Mouse (Mus musculus) megakaryocyte, adult 5-6 weeks (primary cell): ENCODE measurements around the gene Hs3st5. TPM values are rescaled to one million over a fixed set of nuclear protein-coding genes. Genes with fewer than 3 reads are reported as not detected.

ENCODE experiments used
- ATAC-seq: 2 replicates; pipeline ENCODE4 v1.8.0; 2016; ENCODE audit warnings: mild to moderate bottlenecking, inconsistent platforms; ENCODE audit not compliant: poor library complexity, severe bottlenecking
- total RNA-seq, 2 experiments: library from RNA; stranded (forward) in 1 of 2; stranded (reverse) in 1 of 2; fragments of 153-499, 151-499 nt in 1 of 2; fragments of 221-1000, 200-1000 nt in 1 of 2; gene quantifications; 2 replicates each; pipeline versions ENCODE4 v1.2.3 to v1.2.4; 2015 to 2017

Gene Hs3st5
- total RNA-seq, 2 experiments from 2014 or later = not detected

GRCm38 (mm10) chr10:36791771-36792170 lies 285.2 kb downstream of the Hs3st5 start:
- no peak for ATAC-seq

- no peak for ATAC-seq
Measured at GRCm38 (mm10) chr10:36795311-36795710, 288.7 kb downstream of the Hs3st5 start.

- no peak for ATAC-seq
Measured at GRCm38 (mm10) chr10:36800925-36801482, 294.4 kb downstream of the Hs3st5 start.

GRCm38 (mm10) chr10:36803705-36804104 lies 297.1 kb downstream of the Hs3st5 start:
- ATAC-seq = no peak

- no peak for ATAC-seq
Measured at GRCm38 (mm10) chr10:36805265-36805664, 298.7 kb downstream of the Hs3st5 start.

GRCm38 (mm10) chr10:36805788-36806187 lies 299.2 kb downstream of the Hs3st5 start:
- ATAC-seq = no peak

- no peak for ATAC-seq
Measured at GRCm38 (mm10) chr10:36807007-36807406, 300.4 kb downstream of the Hs3st5 start.

GRCm38 (mm10) chr10:36818867-36819266 lies 312.3 kb downstream of the Hs3st5 start:
- no peak for ATAC-seq

- no peak for ATAC-seq
Measured at GRCm38 (mm10) chr10:36829079-36829478, 322.5 kb downstream of the Hs3st5 start.

- no peak for ATAC-seq
Measured at GRCm38 (mm10) chr10:36832204-36832603, 325.6 kb downstream of the Hs3st5 start.

- no peak for ATAC-seq
Measured at GRCm38 (mm10) chr10:36834224-36834623, 327.6 kb downstream of the Hs3st5 start.

GRCm38 (mm10) chr10:36835836-36836516 lies 329.4 kb downstream of the Hs3st5 start:
- ATAC-seq = no peak

GRCm38 (mm10) chr10:36850231-36850630 lies 343.6 kb downstream of the Hs3st5 start:
- no peak for ATAC-seq

- no peak for ATAC-seq
Measured at GRCm38 (mm10) chr10:36862127-36862895, 355.7 kb downstream of the Hs3st5 start.
